Mouse (Mus musculus) midbrain, embryonic 13.5 days (tissue): ENCODE data around the gene Asb15. TPM values are rescaled to one million over a fixed set of nuclear protein-coding genes. Genes with fewer than 3 reads are reported as not detected.

Experiments
- ATAC-seq: fragments of 200-750 bp; cut with Nextera tagmentation; 2 replicates; pipeline ENCODE4 v1.8.0; 2017; ENCODE audit warnings: mild to moderate bottlenecking, moderate TSS enrichment, moderate library complexity
- H3K27ac ChIP-seq: fragments of 300-500 bp; sonication (generic); 2 replicates; pipeline ENCODE4 v1.5.1; 2015; ENCODE audit warnings: inconsistent platforms, mild to moderate bottlenecking, moderate library complexity
- H3K27me3 ChIP-seq: fragments of 300-500 bp; sonication (generic); 2 replicates; pipeline ENCODE4 v1.6.1; 2015; ENCODE audit warnings: mild to moderate bottlenecking, inconsistent platforms
- H3K36me3 ChIP-seq: fragments of 300-500 bp; sonication (generic); 2 replicates; pipeline ENCODE4 v1.6.1; 2015; ENCODE audit warnings: mild to moderate bottlenecking, inconsistent platforms
- H3K4me1 ChIP-seq: fragments of 300-500 bp; sonication (generic); replicated peaks from 2 replicates; pipeline ENCODE4 v1.6.1; 2015; ENCODE audit warnings: inconsistent platforms
- H3K4me2 ChIP-seq: fragments of 300-500 bp; sonication (generic); replicated peaks from 2 replicates; pipeline ENCODE4 v1.6.1; 2015; ENCODE audit warnings: moderate library complexity, mild to moderate bottlenecking, inconsistent platforms
- H3K4me3 ChIP-seq: fragments of 300-500 bp; sonication (generic); replicated peaks from 2 replicates; pipeline ENCODE4 v1.5.1; 2015; ENCODE audit warnings: mild to moderate bottlenecking, inconsistent platforms
- H3K9ac ChIP-seq: fragments of 300-500 bp; sonication (generic); replicated peaks from 2 replicates; pipeline ENCODE4 v1.6.1; 2015; ENCODE audit warnings: mild to moderate bottlenecking, inconsistent platforms
- H3K9me3 ChIP-seq: fragments of 300-500 bp; sonication (generic); 2 replicates; pipeline ENCODE4 v1.6.1; 2016; ENCODE audit warnings: mild to moderate bottlenecking, inconsistent platforms
- WGBS: fragments of 180-500 bp; shearing (Covaris S2); methylation state at CpG from one replicate; pipeline ENCODE4 v1.1.7; 2015; 5-methylcytosine and 5-hydroxymethylcytosine counted together
- polyA plus RNA-seq: library from polyadenylated mRNA; unstranded; fragments of >200 nt; fragmentation: Nextera tagmentation; extraction: Ambion mirVana; gene quantifications from 2 replicates; pipeline ENCODE4 v1.2.1, GENCODE M21; 2015

The Asb15 gene
- polyA plus RNA-seq, 1 experiment from 2014 or later = not detected

GRCm38 (mm10) chr6:24570278-24570677, 42.3 kb downstream of the Asb15 start:
- WGBS = 73% methylated on average over 11 of the region's 11 CpGs
- Histone ChIP-seq H3K9ac (no peak overlapping the region), H3K4me1 (no peaks in the 10 kb centered on the region), H3K27ac (no peak overlapping the region), H3K27me3 (no peaks in the 10 kb centered on the region), H3K36me3 (no peaks in the 10 kb centered on the region), H3K4me3 (no peak overlapping the region), H3K9me3 (no peaks in the 10 kb centered on the region), H3K4me2 (no peak overlapping the region)
- peak; percentile 48; the same call in 1 of the 2 replicates for ATAC-seq

DNA sequence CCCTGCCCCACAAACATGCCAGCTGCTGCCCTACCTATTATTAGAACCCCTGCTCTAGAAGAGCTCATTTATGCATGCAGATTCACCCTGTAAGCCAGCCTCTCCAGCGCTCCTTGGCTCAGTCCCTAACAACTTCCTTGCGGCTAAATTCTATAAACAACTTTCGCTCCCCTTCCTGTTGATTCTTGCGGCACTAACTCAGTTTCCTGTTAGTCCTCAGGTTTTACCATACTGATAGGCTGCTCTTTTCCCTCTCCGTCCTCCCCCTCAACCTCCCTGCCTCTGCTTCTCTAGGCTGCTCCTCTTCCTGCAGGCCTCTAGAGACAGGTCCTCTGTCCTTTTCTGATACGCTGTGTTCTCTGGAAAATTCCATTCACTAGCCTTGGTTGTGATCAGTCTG, 43.2 kb downstream of the Asb15 start:
- Histone ChIP-seq H3K9ac (no peak overlapping the region), H3K27me3 (no peaks in the 10 kb centered on the region), H3K9me3 (no peaks in the 10 kb centered on the region), H3K27ac (no peak overlapping the region), H3K4me3 (no peak overlapping the region), H3K4me1 (no peaks in the 10 kb centered on the region), H3K4me2 (no peak overlapping the region), H3K36me3 (no peaks in the 10 kb centered on the region)
- WGBS = 81% methylated on average over 6 of the region's 6 CpGs
- ATAC-seq = no peak

GRCm38 (mm10) chr6:24572431-24572830, 44.5 kb downstream of the Asb15 start:
- 93% methylated on average over 14 of the region's 14 CpGs for WGBS
- ATAC-seq = no peak
- no peaks in the 10 kb centered on the region for H3K27me3 ChIP-seq
- no peaks in the 10 kb centered on the region for H3K9me3 ChIP-seq
- H3K27ac ChIP-seq = no peak overlapping the region
- no peaks in the 10 kb centered on the region for H3K36me3 ChIP-seq
- no peak overlapping the region for H3K4me3 ChIP-seq
- no peaks in the 10 kb centered on the region for H3K4me1 ChIP-seq
- H3K9ac ChIP-seq = no peak overlapping the region
- no peak overlapping the region for H3K4me2 ChIP-seq

- Histone ChIP-seq H3K27ac (no peak overlapping the region), H3K4me1 (no peaks in the 10 kb centered on the region), H3K9ac (no peak overlapping the region), H3K4me3 (no peak overlapping the region), H3K27me3 (no peaks in the 10 kb centered on the region), H3K36me3 (no peaks in the 10 kb centered on the region), H3K4me2 (no peak overlapping the region), H3K9me3 (no peaks in the 10 kb centered on the region)
- ATAC-seq = no peak
Observed at GRCm38 (mm10) chr6:24573319-24573718, 45.4 kb downstream of the Asb15 start.

- no peak overlapping the region for H3K4me3 ChIP-seq
- H3K27ac ChIP-seq = no peak overlapping the region
- 83% methylated on average over 3 of the region's 3 CpGs for WGBS
- H3K27me3 ChIP-seq = no peaks in the 10 kb centered on the region
- H3K9me3 ChIP-seq = no peaks in the 10 kb centered on the region
- H3K4me2 ChIP-seq = no peak overlapping the region
- no peaks in the 10 kb centered on the region for H3K36me3 ChIP-seq
- ATAC-seq = no peak
- no peak overlapping the region for H3K9ac ChIP-seq
- no peaks in the 10 kb centered on the region; the same call in 1 of the 2 replicates for H3K4me1 ChIP-seq
Observed at GRCm38 (mm10) chr6:24583456-24583855, 55.5 kb downstream of the Asb15 start.

GRCm38 (mm10) chr6:24585431-24586310, 57.7 kb downstream of the Asb15 start:
- no peak overlapping the region for H3K4me3 ChIP-seq
- no peaks in the 10 kb centered on the region for H3K36me3 ChIP-seq
- H3K4me2 ChIP-seq = no peak overlapping the region
- no peak overlapping the region for H3K27ac ChIP-seq
- H3K27me3 ChIP-seq = no peaks in the 10 kb centered on the region
- WGBS = 62% methylated on average over 10 of the region's 10 CpGs
- no peaks in the 10 kb centered on the region; the same call in 1 of the 2 replicates for H3K4me1 ChIP-seq
- ATAC-seq = no peak
- H3K9ac ChIP-seq = no peak overlapping the region
- no peaks in the 10 kb centered on the region for H3K9me3 ChIP-seq

DNA sequence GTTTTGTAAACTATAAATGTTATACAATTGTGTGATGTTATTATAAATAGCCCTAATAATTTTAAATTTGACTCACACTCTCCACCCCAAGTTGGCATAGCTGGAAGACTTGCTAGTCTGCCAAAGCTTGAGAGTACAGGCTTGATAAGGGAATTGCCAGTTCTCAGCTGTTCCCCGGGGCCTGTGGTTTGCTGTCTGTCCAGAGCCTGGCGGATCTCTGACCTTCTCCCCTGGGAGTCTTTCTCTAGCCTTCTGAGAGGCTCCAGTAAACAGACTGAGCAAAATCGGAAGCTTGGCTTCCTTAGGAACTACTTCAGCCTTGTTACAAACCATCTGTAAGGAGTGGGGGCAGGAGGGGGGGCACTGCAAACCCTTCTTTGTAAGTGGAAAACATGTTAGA, 58.9 kb downstream of the Asb15 start:
- no peak overlapping the region for H3K9ac ChIP-seq
- H3K36me3 ChIP-seq = no peaks in the 10 kb centered on the region
- ATAC-seq = no peak
- no peaks in the 10 kb centered on the region; the same call in 1 of the 2 replicates for H3K4me1 ChIP-seq
- no peaks in the 10 kb centered on the region for H3K27me3 ChIP-seq
- H3K4me3 ChIP-seq = no peak overlapping the region
- H3K9me3 ChIP-seq = no peaks in the 10 kb centered on the region
- 48% methylated on average over 3 of the region's 3 CpGs for WGBS
- no peak overlapping the region for H3K4me2 ChIP-seq
- H3K27ac ChIP-seq = no peak overlapping the region

- WGBS = 85% methylated on average over 5 of the region's 5 CpGs
- ATAC-seq = no peak
- Histone ChIP-seq H3K4me2 (no peak overlapping the region), H3K9ac (no peak overlapping the region), H3K4me1 (no peaks in the 10 kb centered on the region; the same call in 1 of the 2 replicates), H3K27me3 (no peaks in the 10 kb centered on the region), H3K4me3 (no peak overlapping the region), H3K9me3 (no peaks in the 10 kb centered on the region), H3K27ac (no peak overlapping the region), H3K36me3 (no peaks in the 10 kb centered on the region)
Observed at GRCm38 (mm10) chr6:24590282-24590681, 62.3 kb downstream of the Asb15 start.

DNA sequence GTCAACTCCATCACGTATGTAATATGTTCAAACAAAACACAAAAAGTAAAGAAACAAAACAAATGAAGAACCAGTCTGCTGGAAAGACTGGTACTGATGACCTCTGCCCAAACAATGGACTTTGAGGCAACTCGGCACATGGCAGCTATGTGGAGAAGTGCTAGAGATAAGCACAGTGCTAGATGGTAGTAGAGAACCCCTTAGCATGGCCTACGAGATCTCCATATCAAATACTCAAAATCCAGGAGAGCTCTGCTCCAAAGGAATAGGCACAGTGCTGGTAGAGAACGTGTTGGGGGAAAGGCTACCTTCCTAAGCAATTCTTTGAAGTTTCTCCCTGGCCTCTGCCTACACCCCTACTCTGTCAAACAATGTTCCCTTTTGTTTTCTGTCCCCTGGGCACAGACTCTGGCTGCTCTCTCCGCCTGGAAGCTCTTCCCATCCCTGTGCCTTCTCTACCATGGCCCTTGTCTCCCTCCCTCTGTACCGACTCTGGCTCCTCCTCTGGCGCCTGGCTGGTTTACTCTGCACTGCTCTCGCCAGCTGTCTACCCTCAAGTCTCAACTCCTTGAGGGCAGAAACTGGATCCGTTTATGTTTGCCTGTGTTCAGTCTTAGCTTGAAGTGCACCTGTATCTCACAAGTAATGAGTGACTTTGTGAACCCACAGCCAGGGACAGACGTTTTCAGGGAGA, 63.7 kb downstream of the Asb15 start:
- 50% methylated on average over 10 of the region's 10 CpGs for WGBS

DNA sequence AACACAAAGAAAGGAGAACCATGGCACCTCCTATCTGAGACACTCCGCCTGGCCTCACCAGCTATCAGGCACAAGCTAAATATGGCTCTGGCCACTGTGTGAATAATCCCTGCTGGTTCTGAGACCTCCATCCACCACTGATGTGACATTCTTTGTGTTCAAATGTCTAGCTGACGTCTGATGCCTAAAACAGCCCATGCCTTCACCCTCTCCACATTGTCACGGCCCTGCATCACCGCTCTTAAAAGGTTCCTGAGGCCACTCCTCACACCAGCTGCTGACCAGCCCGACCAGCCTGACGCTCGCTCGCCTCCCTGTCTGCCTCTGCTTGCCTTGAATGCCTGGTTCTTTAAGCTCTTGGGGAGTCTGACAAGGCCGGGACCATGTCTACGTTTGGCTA, 69.6 kb downstream of the Asb15 start, which contains the start of gene Lmod2:
TSS of gene Lmod2 (plus strand) at position 263 of the 400 bp plus-strand sequence.
- Histone ChIP-seq H3K27ac (no peak within 1 kb of the TSS), H3K4me2 (no peak within 1 kb of the TSS), H3K36me3 (no peaks in the 10 kb centered on the region), H3K9ac (no peak within 1 kb of the TSS), H3K4me3 (no peak within 1 kb of the TSS), H3K9me3 (no peaks in the 10 kb centered on the region), H3K4me1 (peaks cover 5% of the 10 kb centered on the region; the same call in 1 of the 2 replicates), H3K27me3 (no peaks in the 10 kb centered on the region)
- WGBS = 53% methylated on average over 10 of the region's 10 CpGs
- no peak for ATAC-seq

More for the DNA sequence above, 63.7 kb downstream of the Asb15 start:
- no peak overlapping the region for H3K4me3 ChIP-seq
- no peaks in the 10 kb centered on the region for H3K36me3 ChIP-seq
- ATAC-seq = no peak
- H3K4me2 ChIP-seq = no peak overlapping the region
- no peaks in the 10 kb centered on the region for H3K9me3 ChIP-seq
- H3K27ac ChIP-seq = no peak overlapping the region
- no peaks in the 10 kb centered on the region; the same call in 1 of the 2 replicates for H3K4me1 ChIP-seq
- no peaks in the 10 kb centered on the region for H3K27me3 ChIP-seq
- no peak overlapping the region for H3K9ac ChIP-seq

DNA sequence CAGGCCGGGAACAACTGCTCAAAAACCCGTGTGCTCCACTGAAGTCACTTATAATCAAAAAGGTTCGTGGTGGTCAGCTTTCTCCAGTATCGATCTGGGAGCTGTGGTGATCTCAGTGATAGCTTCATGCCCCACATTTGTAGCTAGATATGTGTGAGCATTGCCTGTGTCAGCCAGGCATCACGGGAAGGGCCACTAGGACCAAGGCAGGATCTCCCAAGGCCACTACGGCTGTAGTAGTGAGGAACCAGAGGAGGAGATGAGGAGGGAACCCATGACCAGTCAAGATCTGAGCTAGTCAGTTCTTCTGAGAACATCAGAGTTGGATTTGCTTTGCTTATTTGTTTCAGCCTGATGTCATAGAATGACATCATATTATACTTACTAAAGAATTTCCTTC, 71.2 kb downstream of the Asb15 start:
- Histone ChIP-seq H3K4me3 (no peak overlapping the region), H3K9me3 (no peaks in the 10 kb centered on the region), H3K27me3 (no peaks in the 10 kb centered on the region), H3K4me2 (no peak overlapping the region), H3K4me1 (peaks cover 5% of the 10 kb centered on the region; the same call in 1 of the 2 replicates), H3K9ac (no peak overlapping the region), H3K36me3 (no peaks in the 10 kb centered on the region), H3K27ac (no peak overlapping the region)
- ATAC-seq = no peak
- 92% methylated on average over 6 of the region's 6 CpGs for WGBS

GRCm38 (mm10) chr6:24599639-24600038, 71.7 kb downstream of the Asb15 start:
- Histone ChIP-seq H3K27me3 (no peaks in the 10 kb centered on the region), H3K4me2 (no peak overlapping the region), H3K4me1 (peaks cover 5% of the 10 kb centered on the region; the same call in 1 of the 2 replicates), H3K27ac (no peak overlapping the region), H3K36me3 (no peaks in the 10 kb centered on the region), H3K9ac (no peak overlapping the region), H3K9me3 (no peaks in the 10 kb centered on the region), H3K4me3 (no peak overlapping the region)
- no peak for ATAC-seq
- WGBS = 77% methylated on average over 5 of the region's 5 CpGs
